Mouse (Mus musculus): Measurements from ENCODE around the gene Sh3bgrl2. TPM values are rescaled to one million over a fixed set of nuclear protein-coding genes. Genes with fewer than 3 reads are reported as not detected.
"Not testable (repeated sequence)": the region's sequence is repeated elsewhere in the genome, so short reads cannot be mapped to it uniquely, and the experiment has no call there.

Gene Sh3bgrl2
- 1 to 10 TPM; 3.0 TPM for total RNA-seq (2021)
- long read RNA-seq, experiment 1, full-length matches to known transcripts: 4 of 6 reads
- long read RNA-seq, experiment 1, partial matches to known transcripts: 0 of 6 reads
- long read RNA-seq, experiment 1, other reads (novel, unspliced or antisense): 2 of 6 reads
- long read RNA-seq, experiment 2, full-length matches to known transcripts: 4 of 5 reads
- long read RNA-seq, experiment 2, partial matches to known transcripts: 0 of 5 reads
- long read RNA-seq, experiment 2, other reads (novel, unspliced or antisense): 1 of 5 reads

DNA sequence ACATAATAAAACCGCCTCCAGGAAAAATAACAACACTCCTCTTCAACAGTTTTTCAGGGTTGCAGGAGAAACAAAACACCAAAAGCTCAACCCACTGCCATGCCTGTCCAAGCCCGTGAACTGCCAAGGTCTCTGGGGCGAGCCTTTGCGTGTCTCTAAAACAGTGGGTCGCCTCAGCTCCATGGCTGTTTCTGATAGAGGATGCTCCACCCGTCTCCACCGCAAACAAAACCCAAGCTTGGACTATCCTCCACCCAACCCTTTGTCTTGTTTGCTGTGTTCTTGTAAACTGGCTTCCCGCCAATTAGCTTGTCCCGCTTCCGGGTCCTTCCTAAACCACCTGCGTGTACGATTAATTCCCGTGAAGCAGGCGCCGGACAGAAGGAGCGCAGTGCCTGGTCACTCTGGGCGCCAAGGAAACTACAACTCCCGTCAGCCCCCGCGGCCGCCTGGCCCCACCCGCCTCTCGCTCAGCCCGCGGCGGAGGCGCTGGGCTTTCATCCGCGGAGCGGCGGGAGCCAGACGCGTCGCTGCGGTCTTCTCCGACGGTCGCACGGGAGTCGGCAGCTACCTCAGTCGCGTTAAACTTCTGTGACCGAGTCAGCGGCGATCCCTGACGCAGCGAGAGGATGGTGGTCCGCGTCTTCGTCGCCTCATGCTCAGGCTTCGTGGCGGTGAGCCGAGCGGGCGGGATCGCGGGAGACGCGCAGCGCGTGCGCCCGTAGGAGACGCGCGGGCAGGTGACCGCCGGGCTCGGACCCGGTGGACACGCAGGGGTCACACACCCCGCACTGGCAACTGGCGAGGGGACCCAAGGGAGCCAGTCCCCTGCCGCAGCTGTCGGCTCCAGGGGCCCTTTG is at the start of gene Sh3bgrl2:
Sh3bgrl2 (plus strand) TSS at position 498 of the 860 bp plus-strand sequence.
- peak; percentile 43 to 69 for DNase-seq (ENCODE audit: low spot score in 2 of 2)

GRCm38 (mm10) chr9:83519081-83519480 is 29.0 kb upstream of the Sh3bgrl2 start:
- not testable (repeated sequence) for DNase-seq (ENCODE audit: low spot score in 2 of 2)

DNA sequence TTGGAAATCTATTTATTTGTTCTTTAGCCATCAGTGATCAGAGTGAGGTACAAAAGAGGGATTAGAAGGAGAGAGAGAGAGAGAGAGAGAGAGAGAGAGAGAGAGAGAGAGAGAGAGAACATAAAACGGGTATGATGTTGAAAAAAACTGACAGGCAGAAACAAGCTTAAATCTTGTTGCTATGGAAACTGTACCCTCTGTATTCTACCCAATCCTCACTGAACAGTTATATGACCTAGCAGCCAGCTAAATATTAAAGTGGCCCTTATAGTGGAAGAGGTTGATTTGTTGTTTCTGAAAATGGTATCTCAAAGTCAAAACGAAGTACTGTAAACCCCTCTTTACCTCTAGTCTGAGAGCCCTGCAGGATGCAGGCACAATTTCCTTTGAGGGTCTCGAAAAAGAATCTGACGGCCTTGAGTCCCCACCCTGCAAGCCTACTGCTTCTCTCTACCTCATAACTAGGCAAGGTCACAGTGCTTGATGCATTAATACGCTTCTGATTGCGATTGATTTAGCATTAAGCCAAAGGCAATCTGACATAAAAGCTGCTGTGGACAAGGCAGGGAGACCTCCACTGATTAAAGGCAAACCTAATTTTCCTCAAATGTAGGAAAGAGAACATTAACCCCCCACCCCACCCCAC is 28.5 kb upstream of the Sh3bgrl2 start:
- DNase-seq (ENCODE audit: low spot score in 2 of 2): no peak

DNA sequence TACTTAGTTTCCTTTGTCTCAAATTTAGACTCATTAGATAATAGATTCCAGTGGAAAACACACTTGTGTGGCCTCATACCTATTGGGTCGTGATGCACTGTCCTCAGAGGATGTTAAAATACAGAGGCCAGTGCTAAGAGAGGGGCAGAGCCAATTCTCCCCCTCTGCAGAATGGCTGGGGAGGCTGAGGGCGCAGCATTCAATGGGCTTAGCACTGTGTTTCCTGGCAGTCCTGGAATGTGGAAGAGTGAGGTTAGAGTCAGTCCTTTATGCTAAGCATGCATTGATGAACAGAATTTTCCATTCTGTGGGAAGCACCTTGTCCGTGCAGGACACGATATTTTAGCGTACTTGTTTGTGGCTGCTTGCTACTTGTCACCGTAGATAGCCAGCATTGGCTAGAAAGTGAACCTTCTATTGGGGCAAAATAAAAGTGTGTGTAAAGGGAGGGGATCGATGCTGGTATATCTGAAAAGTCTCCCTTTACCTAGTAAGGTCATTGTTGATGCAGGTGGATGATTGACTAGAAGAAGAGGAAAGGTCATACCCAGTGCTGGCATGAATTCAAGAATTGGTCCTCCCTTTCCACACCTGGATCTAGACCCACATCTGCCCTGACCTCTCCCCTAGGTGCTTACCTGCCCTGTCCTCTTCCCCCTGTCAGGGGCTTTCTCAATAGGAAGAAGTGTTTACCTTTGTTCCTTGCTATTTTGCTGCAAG is 20.6 kb upstream of the Sh3bgrl2 start:
- DNase-seq (ENCODE audit: low spot score in 2 of 2): no peak

- DNase-seq (ENCODE audit: low spot score in 2 of 2): no peak
Observed at GRCm38 (mm10) chr9:83533044-83533769, 14.9 kb upstream of the Sh3bgrl2 start.

DNA sequence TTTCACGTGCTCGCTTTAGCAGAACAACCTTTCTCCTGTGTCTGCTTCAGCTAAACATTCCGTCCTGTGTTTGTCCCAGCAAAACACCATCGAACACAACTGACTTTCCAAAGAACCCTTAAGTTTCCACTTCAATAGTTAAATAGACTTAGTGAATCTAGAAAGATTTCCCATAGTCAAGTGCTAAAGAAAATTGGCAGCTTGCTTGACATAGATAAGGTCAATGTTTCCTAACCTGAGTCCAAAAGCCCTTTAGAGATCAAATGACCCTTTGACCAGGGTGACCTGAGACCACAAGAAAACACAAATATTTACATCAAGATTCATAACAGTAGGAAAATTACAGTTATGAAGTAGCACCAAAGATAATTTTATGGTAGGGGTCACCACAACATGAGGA is 11.2 kb upstream of the Sh3bgrl2 start:
- no peak for DNase-seq (ENCODE audit: low spot score in 2 of 2)

DNA sequence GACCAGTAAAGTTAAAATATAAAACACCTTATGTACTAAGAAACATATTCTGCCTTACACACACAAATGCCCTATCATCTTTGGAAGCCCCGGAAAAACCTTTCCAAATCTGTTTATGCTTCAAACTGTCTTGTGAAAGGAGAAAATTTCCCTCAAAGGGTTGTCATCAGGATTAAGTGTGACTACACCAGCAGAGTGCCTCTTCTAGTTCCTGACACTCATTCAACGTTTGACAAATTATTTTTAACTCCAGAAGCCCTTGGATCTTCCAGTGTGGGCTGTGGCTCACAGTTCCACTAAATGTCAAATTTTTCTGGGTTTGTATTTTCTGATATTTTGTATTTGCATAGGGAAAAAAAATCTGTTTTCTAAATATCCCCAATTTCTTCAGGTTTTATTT is 10.6 kb upstream of the Sh3bgrl2 start:
- no peak for DNase-seq (ENCODE audit: low spot score in 2 of 2)

GRCm38 (mm10) chr9:83537921-83538536 is 10.1 kb upstream of the Sh3bgrl2 start:
- DNase-seq (ENCODE audit: low spot score in 2 of 2): no peak

GRCm38 (mm10) chr9:83539809-83540491 is 8.2 kb upstream of the Sh3bgrl2 start:
- no peak for DNase-seq (ENCODE audit: low spot score in 2 of 2)

DNA sequence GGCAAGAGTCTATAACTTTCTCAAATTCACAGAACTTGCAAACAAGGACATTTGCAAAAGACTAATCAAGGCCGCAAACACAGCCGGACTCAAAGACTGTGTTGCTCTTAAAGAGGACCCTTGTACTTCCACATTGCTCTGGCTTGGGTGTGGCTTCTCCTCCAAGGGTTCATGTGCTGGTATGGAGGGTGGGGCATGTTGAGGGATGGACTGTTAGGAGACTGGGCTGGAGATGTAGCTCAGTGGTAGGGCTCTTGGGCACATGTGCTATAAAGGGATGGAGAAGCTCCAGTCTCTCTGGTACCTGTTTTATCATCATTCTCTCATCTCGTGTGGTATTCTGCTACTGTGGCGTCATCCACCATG is 7.7 kb upstream of the Sh3bgrl2 start:
- DNase-seq (ENCODE audit: low spot score in 2 of 2): no peak

DNA sequence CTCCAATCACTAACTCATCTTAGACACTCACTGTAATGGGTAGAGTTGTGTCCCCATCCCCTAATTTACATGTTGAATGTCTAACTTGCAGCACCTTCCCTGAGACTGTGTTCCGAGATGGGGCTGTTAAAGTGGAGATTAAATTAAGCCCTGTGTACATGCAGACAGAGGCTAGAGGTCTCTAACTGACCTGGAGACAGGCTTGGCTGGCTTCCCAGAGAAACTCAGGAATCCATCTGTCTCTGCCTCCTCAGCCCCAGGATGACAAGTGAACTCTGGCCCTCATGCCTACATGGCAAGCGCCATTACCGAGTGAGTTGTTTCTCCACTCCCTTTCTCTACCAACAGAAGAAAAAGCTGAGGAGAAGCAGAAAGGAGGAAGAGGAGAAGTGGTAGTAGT is 7.2 kb upstream of the Sh3bgrl2 start:
- DNase-seq (ENCODE audit: low spot score in 2 of 2): no peak

DNA sequence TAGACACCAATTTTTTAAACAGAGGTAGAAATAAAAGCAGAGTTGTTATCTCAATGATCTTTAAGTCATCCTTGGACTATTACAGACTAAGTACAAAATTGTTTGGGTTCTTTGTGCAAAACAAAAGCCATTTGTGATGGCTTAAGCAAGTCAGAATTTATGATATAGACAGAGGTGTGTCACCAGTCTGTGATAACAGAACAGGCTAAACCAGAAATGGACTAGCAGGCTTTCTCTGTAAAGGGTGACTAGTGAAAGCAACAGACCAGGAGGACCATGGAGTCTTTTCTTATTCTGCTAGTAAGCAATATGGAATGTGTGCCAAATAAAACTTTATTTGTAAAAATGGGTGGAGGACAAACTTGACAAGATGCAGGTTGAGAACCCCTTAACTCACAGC is 2.9 kb upstream of the Sh3bgrl2 start:
- no peak for DNase-seq (ENCODE audit: low spot score in 2 of 2)

- no peak for DNase-seq (ENCODE audit: low spot score in 2 of 2)
Observed at GRCm38 (mm10) chr9:83546316-83546715, 1.8 kb upstream of the Sh3bgrl2 start.

GRCm38 (mm10) chr9:83547229-83547628 is 898 bp upstream of the Sh3bgrl2 start:
- DNase-seq (ENCODE audit: low spot score in 2 of 2): no peak

- DNase-seq (ENCODE audit: low spot score in 2 of 2): no peak
Observed at GRCm38 (mm10) chr9:83549866-83550265, 1.7 kb downstream of the Sh3bgrl2 start.

- DNase-seq (ENCODE audit: low spot score in 2 of 2): no peak
Observed at GRCm38 (mm10) chr9:83551116-83551515, 3.0 kb downstream of the Sh3bgrl2 start.

DNA sequence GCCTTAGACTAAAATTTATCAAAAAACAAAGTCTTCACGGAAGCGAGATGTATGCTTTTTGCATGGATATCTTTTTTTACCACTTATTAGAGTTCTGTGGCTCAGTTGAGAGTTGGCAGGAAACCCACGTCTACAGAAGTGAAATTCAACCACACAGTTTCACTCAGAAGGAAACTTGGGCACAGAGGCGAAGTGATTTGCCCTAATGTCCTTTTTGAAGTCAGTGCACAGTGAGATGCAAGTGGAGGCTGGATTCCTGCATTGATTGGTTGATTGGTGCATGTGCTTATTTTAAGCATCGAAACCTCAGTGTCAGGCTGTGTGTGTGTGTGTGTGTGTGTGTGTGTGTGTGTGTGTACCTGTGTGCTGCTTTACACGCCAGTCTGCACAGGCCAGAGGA is 3.5 kb downstream of the Sh3bgrl2 start:
- no peak for DNase-seq (ENCODE audit: low spot score in 2 of 2)

DNA sequence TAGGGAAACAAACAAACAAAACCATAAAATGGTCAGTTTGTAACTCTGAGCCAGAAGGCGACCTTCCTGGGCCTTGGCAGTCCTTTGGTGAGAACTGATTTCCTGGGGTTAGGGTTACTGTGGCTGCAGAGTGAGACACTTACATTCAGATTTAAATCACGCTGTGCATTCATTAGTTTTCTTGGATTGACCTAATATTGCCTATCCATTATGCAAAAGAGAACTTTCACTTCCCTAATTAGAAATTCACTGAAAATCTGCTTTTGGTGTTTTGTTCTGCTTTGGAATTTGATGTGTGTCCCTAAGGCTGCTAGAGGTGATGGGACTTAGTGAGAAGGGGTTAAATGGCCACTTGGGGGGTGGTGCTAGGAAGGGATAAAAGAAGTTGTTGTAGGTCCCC is 7.5 kb downstream of the Sh3bgrl2 start:
- no peak for DNase-seq (ENCODE audit: low spot score in 2 of 2)

- no peak for DNase-seq (ENCODE audit: low spot score in 2 of 2)
Observed at GRCm38 (mm10) chr9:83556236-83556635, 8.1 kb downstream of the Sh3bgrl2 start.

Measured in gastrocnemius, postnatal 4 days (tissue).